Mouse (Mus musculus): ENCODE measurements around the gene Tm6sf2. TPM values are rescaled to one million over a fixed set of nuclear protein-coding genes. Genes with fewer than 3 reads are reported as not detected.

The Tm6sf2 gene
- 7.4 and 8.5 TPM in 2 replicates for polyA plus RNA-seq (2012; rRNA removed)

DNA sequence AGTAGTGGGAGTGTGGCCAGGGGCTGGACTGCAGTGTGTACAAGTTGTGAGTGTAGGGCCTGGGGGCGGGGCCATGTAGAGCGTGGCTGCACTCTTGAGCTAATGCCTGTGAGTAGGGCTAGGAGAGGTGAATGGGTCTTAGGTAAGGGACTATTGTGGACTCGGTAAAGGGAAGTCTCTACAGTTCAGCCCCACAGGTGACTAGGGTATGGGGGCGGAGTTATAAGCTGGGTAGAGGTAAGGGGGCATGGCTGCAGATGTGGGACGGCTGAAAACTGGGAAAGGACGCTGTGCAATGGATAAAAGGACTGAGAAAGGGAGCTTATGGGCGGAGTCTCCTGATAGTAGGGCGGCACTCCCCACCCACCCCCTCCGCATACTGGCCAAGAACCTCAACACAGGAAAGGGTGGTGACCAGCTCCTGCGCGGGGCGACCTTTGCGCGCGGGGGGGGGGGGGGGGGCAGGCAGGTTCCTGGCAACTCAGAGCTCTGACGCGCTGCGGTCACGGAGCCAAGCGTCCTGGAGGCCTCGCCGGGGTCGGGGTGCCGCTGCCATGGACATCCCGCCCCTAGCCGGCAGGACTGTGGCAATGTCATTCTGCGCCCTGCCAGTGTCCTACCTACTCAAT is at the start of gene Tm6sf2:
Gene Tm6sf2, plus strand, starts transcription at position 484 of the 629 bp plus-strand sequence.

DNA sequence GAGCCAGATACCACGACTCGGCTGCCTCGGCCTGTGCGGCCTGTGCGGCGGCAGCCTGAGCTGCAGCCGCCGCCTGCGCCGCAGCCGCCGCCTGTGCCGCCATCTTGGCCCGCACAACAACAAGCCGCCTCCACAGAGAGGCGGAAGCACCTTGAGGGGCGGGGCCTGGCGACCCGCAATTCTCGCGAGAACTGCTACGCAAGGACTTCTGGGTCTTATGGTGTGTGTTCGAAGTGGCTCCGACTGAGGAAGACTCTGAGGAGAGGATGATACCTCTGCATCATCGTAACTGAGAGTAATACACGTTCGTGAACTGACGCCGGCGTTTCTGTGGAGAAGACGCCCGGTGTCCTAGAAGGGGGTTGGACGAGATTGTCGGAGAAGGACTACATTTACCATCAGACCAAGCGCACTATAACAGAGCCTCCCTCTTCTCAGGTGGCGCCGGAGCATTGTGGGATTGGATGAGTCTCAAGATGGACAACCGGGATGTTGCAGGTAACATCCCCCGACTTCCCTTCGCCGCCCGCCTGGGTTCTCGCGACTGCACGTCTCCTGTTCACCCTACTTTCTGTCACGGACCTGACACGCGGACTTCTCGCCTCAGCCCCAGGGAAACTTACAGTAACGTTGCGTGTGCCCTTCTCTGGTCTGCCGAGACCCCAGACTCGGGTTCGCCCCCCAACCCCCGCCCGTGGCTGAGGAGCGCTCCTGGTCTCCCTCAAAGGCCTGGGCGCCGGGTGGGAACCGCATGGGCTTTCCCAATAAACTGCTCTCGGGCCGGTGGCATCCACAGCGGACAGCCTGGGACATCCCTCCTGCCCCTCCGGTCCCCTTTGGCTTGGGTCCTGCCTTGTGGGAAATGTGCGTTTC is 29.9 kb upstream of the Tm6sf2 start, which contains the start of the genes Mau2 and Sugp1:
Gene Mau2, minus strand, starts transcription at position 152 of the 873 bp plus-strand sequence.
Gene Sugp1, plus strand, starts transcription at position 231 of the 873 bp plus-strand sequence.

DNA sequence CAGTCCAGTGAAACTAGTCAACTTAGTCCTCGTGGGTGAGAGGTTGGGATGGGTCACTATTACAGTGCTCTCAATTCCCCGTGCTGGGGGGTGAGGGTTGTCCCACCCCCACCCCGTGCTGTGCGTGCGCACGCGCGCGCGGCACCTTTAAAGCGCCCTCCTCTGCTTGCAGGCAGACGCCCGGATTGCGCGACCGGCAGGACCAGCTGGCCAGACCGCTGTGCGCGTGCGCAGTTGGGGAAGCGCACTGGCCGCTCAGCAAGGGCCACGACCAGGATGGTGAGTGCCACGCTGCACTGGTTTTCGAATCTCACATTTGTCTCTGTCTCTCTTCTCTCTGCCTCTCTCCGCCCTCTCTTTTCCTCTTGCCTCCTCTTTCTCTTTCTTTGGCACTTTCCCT is 10.6 kb downstream of the Tm6sf2 start, which contains the start of gene Hapln4:
Gene Hapln4, plus strand, starts transcription at position 173 of the 400 bp plus-strand sequence.

DNA sequence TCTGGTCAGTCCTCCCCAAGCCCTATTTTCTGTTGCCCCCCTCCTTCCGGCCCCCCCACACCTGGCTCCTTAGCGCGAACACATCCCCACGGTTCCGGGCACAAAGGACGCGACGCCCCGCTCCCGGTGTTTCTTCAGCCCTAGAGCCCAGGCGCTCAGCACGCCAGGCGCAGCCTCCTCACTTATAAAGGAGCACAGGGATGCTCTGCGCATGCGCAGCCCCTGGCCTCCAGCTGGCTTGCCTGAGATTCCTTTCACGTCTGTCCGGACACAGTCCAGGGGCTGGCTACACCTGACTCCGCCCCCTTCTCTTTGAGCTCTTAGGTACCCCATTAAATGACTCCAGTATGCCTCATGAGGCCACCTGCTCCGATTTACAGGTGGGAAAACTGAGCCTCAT is 47.9 kb downstream of the Tm6sf2 start, which contains the start of gene Ncan:
Gene Ncan, minus strand, starts transcription at position 207 of the 400 bp plus-strand sequence.

Other genes with a start within 250 kb of the Tm6sf2 start
- gene Pbx4, start 240.4 kb upstream of the Tm6sf2 start, polyA plus RNA-seq (2012; rRNA removed), result 35.2 and 36.1 TPM in 2 replicates
- gene Cilp2, start 185.2 kb upstream of the Tm6sf2 start, polyA plus RNA-seq (2012; rRNA removed), result 3.6 and 4.0 TPM in 2 replicates
- 0.35 and 0.53 TPM in 2 replicates for gene Tssk6, start 170.7 kb upstream of the Tm6sf2 start, polyA plus RNA-seq (2012; rRNA removed)
- 111 TPM in 2 replicates for gene Ndufa13, start 170.4 kb upstream of the Tm6sf2 start, polyA plus RNA-seq (2012; rRNA removed)
- 9.4 and 9.6 TPM in 2 replicates for gene Yjefn3, start 170.2 kb upstream of the Tm6sf2 start, polyA plus RNA-seq (2012; rRNA removed)
- gene Gatad2a, start 76.5 kb upstream of the Tm6sf2 start, polyA plus RNA-seq (2012; rRNA removed), result 37.4 and 38.1 TPM in 2 replicates
- 106 and 108 TPM in 2 replicates for gene Mau2, start 30.2 kb upstream of the Tm6sf2 start, polyA plus RNA-seq (2012; rRNA removed)
- gene Sugp1, start 30.1 kb upstream of the Tm6sf2 start, polyA plus RNA-seq (2012; rRNA removed), result 34.3 TPM in 2 replicates
- gene Hapln4, start 10.5 kb downstream of the Tm6sf2 start, polyA plus RNA-seq (2012; rRNA removed), result 0.36 and 0.43 TPM in 2 replicates
- gene Ncan, start 47.9 kb downstream of the Tm6sf2 start, polyA plus RNA-seq (2012; rRNA removed), result 71.2 and 75.0 TPM in 2 replicates
- 22.3 and 23.8 TPM in 2 replicates for gene Nr2c2ap, start 58.4 kb downstream of the Tm6sf2 start, polyA plus RNA-seq (2012; rRNA removed)
- 21.1 and 22.6 TPM in 2 replicates for gene Rfxank, start 66.2 kb downstream of the Tm6sf2 start, polyA plus RNA-seq (2012; rRNA removed)
- 99.4 and 109 TPM in 2 replicates for gene Borcs8, start 66.6 kb downstream of the Tm6sf2 start, polyA plus RNA-seq (2012; rRNA removed)
- 0.38 and 0.41 TPM in 2 replicates for gene Mef2b, start 66.8 kb downstream of the Tm6sf2 start, polyA plus RNA-seq (2012; rRNA removed)
- gene Tmem161a, start 99.4 kb downstream of the Tm6sf2 start, polyA plus RNA-seq (2012; rRNA removed), result 91.8 and 98.7 TPM in 2 replicates
- 23.3 and 27.3 TPM in 2 replicates for gene Slc25a42, start 139.4 kb downstream of the Tm6sf2 start, polyA plus RNA-seq (2012; rRNA removed)
- 144 and 152 TPM in 2 replicates for gene Sugp2, start 161.3 kb downstream of the Tm6sf2 start, polyA plus RNA-seq (2012; rRNA removed)
- 81.8 and 84.9 TPM in 2 replicates for gene Armc6, start 161.5 kb downstream of the Tm6sf2 start, polyA plus RNA-seq (2012; rRNA removed)
- 74.1 and 85.3 TPM in 2 replicates for gene Homer3, start 209.9 kb downstream of the Tm6sf2 start, polyA plus RNA-seq (2012; rRNA removed)
- gene Ddx49, start 229.6 kb downstream of the Tm6sf2 start, polyA plus RNA-seq (2012; rRNA removed), result 59.2 and 61.1 TPM in 2 replicates
- 281 and 299 TPM in 2 replicates for gene Cope, start 229.6 kb downstream of the Tm6sf2 start, polyA plus RNA-seq (2012; rRNA removed)
- 27.7 and 27.9 TPM in 2 replicates for gene Cers1, start 242.9 kb downstream of the Tm6sf2 start, polyA plus RNA-seq (2012; rRNA removed)